Mouse (Mus musculus): Measurements from ENCODE around the gene Bcas3.

Bcas3 gene

DNA sequence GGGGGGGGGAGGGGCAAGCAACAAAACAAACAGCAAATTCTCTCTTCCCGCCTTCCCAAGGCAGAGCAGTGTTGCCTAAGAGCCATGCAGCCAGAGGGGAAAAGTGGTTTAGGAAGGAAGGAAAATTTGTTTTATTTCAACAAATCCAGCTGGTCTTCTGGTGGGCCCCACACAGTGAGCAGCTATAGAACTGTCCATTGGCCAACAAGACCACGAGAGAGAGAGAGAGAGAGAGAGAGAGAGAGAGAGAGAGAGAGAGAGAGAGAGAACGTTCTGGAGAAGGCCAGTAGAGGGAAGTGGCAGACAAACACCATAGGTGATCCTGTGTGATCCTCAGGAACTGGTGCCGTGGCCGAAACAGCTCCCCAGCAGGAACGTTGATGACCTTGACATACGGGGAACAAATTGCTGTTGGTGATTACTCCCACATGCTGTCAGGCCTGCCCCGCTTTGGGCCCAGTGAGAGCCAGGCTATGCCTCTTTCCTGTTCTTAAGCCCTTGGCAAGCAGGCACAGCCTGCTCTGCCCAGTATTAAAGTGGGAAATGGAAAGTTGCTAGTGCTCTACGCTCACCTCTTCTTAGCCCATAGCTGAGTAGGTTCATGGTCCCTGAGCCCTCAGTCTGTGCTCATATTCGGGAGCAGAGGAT, 323.5 kb downstream of the Bcas3 start:
- no peak for DNase-seq

DNA sequence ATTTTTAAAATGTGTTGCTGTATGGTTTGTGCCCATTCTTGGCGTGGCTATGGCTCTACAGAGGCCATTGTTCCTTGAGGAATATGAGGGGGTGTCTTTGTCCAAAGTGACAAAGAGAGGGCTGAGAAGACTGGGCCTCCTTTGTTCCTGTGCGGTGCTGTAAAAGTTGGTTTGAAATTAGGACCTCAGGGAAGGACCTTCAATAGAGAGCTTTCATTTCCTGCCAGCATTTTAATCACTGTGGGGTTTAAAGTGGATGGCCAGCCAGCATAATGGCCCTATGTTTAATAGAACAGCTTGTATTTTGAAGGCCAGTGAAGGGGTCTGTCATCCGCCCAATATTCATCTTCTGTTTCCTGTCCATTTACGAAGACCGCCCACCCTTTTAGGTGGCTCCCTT, 325.7 kb downstream of the Bcas3 start:
- DNase-seq: no peak

DNA sequence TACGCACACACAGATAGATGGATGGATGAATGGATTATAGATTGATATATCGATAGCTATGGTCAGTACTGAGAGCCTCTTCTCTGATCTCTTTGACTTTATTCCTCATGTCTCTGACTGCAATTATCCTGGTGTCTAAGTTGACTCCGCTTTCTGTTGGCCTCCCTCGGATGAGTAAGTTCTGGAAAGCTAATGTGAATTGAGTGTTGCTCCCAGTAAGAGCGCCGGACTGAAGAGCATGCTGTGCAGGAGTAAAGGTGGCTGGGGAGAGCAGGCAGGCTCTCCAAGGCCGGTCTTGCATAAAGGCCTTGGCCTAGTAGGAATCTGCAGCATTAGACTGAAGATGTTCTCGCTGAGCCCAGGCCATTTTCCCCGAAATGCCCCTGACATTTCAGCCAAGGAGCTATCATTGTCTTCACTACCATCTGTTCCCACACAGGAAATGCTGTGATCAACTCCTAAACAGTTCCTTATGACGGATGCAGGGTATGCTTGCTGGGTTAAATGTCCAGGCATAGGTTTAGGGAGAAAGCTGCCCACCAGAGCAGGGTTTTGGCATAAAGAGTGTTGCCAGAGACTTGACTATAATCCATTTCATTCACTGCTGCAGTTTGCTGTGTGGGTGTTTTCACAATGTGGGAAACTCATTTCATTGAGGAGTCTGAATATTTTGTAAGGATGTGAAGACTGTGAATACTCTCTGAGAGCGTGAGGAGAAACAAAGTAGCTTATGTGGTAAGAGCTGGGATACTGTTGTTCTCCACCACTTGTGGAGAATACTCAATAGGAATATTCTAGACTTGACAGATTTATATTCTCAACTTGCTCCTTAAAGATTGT, 328.8 kb downstream of the Bcas3 start:
- peak in 1 of 2 experiments; percentile 10 for DNase-seq

DNA sequence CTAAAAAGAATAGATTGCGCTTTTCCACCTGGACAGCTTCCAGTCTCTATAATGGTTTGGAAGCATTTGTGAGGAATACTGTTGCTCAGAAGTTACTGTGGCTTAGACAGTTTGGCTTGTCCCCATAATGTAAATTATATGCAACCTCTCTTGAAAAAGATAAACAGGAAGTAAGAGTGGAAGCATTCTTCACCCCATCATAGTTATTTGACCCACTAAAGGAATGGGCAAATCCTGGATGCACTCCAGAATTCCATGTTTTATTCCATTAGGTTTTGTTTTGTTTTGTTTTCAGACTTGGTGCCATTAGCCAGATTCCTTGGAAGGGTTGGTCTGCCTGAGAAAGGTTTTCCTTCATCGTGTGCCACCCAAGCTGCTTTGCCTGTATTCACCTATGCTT, 332.0 kb downstream of the Bcas3 start:
- DNase-seq: no peak

DNA sequence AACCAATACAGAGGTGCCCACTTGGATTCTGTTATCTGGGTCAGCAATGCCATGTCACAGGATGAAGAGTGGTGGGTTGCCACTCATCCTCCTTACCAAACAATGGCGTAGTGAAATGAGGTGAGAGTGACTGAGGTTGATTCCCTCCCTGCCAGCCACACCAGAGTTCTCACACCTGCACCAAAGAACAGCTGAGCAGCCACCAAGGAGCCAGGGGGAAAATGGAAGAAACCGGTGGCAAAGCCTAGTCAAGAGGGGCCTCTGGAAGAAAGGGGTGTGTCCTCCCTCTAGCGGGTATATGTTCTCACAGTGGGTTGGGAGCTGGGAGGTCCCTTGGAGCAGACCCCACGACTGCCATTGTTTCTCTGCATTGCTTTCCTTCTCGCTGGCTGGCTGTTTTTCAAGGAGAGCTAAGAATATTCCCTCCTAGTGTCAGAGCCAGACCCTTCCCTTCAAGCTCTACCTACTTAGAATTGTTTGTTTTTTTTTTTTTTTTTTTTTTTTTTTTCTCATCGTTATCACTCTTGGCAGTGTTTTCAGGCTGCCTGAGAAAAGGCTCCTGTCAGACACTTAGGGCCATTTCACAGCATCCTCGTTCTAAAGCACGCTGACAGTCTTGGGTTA, 335.0 kb downstream of the Bcas3 start:
- no peak for DNase-seq

DNA sequence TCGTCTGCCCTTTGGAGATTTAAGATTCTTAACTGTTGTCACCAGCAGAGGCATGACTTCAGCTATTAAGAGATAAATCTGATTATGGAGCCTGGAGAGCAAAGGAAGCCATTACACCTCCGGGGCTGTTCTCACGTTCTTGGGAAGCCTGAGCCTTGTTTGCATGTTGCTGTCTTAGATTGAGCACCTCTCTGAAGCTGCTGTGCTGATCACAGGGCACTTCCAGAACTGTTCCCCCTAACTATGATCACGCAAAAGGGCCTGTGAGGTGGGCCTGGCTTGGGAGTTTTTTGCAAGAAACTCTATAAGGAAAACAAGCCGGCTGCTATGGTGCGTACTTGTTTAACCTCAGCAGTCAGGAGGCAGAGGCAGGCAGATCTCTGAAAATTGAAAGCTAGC, 335.5 kb downstream of the Bcas3 start:
- no peak for DNase-seq

DNA sequence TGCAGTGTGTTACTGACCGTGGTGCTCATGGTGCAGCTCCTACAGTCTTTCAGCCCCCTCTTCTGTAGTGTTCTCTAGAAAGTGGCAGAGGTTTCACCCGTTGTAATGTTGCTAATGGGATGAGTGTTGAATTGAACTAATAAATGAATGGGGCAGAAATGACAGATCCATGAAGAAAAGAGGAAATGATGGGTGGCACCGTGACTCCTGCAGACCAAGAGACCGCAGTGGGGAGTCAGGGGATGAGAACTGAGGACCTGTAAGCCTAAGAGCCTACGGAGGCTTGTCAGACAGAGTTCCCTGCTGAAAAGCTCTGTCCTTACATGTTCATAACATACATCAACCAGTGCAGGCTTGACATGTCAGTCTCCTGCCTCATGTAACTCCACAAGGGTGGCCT, 336.3 kb downstream of the Bcas3 start:
- DNase-seq: no peak

DNA sequence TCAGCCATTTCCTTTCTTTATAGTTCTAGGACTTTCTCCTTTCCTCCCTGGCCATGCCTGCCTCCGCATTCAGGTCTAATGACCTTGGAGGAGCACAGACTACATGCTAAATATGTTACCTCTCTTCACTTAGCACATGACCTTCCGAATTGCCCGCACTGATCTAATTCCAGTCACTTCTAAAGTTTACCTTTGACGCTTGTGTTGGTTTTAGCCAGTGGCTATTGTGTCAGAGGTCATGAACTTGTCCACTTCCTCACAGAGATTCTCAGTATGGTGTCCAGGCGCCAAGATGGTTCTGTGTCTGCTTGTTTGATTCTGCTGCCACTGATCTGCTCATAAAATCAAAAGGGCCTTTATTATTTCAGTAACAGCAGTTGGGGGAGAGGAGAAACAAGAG, 338.3 kb downstream of the Bcas3 start:
- DNase-seq: no peak

DNA sequence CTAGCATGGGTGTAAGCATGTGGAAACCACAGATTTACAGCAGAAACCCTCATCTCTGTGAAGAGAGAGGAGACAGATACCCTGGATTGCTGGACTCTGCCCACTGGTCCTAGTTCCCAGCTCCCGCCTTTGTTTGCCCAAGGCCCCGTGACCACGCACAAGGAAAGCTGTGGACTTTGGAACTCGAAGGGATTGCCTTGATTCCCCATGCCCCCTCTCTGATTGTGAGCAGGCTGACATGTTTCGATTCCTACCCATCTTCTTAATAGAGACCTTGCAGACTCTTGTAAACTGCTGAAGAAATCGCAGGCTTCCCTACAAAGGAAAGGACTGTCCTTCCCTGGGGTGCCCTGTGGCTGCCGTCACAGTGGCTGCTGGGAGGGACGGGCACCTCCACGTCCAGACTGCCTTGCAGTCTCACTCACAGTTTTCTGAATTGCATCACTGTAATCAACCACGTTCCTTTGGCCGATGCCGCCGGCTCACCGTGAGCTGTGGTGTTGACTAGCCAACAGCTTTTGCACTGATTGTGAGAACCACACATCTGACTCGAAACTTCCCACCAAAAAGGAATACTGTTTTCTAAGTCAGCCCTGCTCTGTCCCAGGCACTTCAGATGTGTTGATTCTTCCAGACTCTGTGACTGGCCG, 342.8 kb downstream of the Bcas3 start:
- DNase-seq: no peak

DNA sequence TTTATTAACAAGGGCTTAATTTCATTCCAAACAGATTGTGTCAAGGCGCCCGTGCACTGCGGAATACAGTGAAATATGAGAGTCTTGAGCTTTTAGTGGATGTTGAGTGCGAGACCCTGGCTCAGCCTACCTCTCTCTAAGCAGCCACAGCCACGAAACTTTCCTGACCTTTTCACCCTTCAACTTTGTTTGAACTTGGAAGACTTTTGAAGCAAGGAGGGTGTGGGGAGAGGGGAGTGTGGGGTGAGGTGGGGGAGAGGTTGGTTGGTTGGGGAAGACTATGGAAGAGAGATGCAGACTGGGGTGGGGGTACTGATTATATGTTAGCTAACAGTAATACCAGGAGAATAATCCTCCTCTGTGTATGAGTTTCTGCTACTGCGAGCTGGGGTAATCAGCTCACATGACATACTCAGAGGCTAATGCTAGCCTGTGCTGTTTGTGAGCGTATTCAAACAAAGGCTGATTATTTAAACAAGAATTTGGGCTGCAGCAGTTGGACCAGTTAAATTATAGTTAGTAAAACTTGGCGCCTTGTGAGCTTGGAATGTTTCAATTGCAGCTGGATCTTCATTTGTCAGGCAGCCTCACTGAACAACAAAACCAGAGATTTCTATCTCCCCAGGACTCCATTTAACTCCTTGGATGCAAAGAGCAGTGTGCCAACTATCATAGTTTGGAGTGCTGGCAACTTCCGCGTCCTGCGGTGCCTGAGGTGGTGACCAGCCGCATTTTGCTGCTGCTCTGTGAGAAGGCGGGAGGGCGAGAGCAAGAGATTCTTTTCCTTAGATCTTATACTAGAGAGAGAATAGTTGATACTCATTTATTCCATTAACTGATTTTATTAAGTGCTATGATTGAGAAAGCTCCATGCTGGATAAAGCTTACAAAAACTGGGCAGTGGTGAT, 343.8 kb downstream of the Bcas3 start:
- DNase-seq: no peak

DNA sequence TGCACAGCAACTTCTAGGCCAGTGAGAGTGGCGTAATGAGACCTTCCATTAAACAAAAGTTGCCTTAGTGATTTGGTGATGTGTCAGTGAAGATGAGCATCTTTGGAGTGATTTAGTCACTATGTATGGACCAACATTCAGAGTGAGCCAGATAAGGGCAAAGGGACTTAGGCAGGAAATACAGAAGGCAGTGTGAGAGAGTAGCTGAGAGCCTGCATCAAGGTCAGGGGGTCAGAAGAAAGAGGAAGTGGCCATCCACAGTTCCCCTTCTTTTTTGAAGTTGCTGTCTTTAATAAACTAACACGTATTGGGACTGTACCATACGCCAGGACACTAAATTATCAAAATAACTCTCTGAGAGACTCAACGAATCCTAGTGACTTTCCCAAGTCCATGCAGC, 344.5 kb downstream of the Bcas3 start:
- DNase-seq: no peak

DNA sequence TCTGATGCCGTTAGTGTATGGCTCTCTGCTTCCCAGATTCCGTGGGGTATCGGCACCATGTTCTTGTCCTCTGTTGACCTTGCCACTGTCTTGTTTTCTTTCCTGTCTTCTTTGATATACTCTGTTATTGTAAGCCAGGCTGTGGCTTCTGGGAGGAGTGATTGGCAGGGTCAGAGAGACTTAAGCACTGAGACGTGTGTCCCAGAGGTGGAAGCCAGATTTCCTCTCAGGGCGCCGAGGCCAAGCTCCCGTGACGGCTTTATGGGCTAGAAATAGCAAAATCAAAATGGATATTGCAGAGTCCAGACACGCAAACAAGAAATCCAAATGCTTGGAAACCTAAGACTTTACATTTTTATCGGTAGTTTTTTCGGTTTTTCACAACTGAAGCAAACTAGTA, 345.3 kb downstream of the Bcas3 start:
- DNase-seq: no peak

DNA sequence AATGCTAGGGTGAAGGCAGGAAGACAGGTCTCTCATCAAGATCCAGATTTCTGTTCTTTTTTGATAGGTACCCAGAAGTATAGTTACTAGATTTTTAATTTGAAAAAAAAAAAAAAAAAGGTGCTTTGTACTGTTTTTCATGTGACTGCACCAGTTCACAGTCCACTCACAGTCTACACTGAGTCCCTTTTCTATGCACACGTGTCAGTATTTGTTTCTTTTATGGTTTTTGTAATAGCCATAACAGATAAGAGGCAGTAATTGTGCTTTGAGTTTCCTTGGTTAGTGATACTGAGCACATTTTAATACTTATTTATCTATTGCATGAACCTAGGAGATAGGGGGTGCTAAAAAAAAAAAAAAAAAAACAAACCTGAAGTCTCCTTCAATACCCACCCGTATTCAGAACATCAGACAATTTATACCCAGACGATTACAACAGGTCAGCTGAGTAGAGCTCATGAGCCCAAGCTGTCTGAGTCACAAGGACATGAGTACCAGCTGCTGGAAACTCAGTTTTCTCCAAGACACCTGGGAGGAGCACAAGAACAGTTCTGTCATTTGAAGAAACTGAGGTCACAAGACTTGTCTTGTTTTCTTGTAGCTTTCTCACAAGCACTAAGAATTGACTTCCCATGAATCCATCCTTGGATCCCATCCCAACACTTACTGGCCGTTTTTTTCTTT, 351.2 kb downstream of the Bcas3 start:
- DNase-seq: no peak

DNA sequence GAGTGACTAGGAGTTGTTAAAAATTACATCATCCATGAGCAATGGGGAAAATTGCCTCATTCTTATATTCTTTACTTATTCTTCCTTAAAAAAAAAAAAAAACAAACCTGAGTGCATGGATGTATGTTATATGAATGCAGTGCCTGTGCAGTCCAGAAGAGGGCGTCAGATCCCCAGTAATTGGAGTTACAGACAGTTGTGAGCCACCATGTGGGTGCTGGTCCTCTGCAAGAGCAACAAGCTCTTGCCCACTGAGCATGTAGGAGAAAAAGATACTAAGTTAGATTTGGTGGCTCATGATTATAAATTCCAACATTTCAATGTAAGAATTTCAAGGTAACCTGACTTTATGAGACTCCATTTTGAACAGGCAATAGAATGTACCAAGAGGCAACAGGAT, 353.7 kb downstream of the Bcas3 start:
- DNase-seq: no peak

DNA sequence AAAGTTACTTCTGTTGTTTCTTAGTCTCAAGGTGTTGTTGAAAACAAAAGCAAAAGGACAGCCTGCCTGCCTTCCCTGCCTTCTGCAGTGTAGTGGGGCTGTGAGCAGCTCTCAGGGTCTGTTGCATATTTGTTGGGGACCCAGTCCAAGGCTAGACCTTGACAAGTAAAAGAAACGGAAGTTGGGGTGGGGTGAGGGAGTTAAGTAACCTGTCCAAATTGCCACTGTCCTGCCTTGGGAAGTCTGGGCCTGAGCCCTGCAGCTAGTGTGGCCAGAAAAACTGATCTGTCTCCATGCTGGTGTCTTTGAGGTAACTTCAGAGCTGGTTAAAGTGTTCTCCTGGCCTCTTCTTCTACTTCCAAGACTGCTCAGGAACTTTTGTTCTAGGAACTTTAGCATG, 354.5 kb downstream of the Bcas3 start:
- no peak for DNase-seq

DNA sequence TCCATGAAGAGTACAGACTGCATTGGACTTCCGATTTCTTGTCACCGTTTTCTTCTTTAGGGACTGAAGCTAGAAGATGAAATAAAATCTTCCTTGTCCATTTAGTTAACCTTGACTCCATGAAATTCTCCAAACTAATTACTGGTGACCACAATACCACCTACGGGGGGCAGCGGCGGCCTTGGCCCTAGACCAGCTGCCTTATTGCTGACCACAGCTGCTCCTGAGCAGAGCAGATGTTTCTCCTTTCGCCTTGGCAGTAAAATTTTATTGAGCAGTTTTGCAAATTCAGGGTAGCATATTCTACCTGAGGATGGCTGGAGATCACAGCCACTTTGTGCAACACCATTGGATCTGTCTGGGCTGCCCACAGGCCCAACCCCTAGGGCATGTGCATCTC, 356.2 kb downstream of the Bcas3 start:
- DNase-seq: no peak

DNA sequence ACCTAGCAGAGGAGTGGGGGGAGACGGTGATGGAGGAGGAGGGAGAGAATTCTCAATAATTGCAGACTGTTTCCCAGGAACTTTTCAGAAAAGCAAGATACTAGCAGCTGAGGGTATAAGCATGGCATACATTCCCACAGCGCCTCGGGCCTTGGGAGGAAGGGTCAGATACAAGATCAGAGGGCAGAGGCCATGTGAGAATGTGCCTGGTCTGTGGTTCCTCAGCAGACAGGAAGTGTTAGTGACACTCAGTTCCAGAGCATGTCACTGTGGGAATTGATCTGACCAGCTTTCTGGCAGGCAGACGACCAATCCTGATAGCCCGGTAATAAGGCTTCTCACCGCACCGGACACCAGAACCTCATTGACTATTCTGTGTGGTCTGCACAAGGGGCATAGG, 357.2 kb downstream of the Bcas3 start:
- no peak for DNase-seq

DNA sequence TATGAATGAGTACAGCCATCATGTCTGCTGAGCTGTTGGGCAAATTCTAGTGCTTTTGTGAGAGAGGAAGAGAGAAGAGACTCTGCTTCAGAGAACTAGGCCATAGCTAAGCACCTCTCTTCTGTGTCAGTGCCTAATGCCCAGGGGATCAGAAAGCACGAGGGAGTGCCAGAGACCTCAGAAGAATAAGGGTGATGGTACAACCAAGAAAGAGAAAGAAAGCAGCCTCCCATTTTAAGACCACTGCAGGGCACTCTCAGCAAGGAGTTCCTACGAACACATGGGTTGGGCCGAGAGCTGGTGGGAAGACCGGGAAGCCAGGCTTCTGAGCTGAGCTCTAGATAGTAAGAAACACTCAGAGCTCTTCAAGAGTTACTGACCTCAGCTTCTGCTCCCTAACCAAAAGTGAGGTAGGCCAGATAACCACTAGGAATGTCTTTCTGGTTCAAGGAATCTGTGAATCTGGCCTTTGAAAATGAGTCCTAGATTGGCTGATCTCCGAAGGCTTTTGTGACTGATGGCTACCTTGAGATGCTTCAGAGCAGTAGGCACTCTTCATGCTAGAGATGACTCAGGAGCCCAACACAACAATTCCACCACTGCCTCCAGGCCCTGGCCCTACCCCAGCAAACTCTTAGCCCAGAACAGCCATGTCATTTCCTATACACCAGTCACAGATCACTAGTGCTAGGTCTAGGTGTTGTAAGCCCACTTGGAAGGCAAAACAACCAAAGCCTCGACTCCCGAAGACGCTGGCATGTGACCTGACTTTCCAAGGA, 359.2 kb downstream of the Bcas3 start:
- no peak for DNase-seq

DNA sequence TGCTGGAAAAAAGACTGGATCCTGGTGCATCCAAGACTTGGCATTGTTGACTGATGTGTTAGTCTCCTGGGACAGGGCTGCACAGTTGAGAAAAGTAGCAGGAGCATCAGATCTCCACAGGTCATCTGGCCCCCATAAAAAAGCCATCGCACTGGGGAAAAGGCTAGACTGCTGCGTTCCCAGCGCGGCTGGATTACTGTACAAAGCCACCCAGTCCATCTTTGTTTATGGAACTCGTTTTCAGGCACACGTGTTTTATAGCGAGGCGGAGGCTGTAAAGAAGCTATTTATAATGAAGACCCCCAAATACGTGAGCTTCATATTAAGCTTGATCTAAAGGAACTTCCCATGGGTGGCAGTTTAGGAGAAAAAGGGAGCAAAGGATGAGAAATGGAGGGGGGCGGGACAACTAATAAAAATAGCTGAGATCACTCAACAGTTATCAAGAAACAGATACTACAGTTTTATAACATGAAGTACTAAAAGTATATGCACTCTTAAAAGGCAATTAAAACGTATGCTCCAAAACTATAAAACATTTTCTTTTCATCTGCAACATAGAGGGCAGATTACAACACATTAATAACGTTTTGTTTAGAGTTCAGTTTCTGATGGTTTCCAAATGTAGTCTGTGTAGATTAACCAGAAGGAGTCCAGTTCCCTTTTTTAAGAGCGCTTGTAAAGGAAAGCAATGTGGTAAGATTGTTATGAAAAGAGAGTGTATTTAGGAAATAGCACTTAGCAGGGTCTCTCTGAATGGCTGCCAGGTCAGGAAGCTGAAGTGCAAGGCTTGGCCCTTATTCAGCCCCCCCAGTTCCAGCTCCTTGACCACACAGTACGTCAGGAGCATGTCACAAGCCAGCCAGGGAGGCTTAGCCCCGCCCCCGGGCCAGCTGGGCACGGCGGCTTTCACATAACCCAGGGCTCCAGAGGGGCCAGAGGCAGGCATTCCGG, 360.2 kb downstream of the Bcas3 start:
- peak in 1 of 2 experiments; percentile 11 for DNase-seq

DNA sequence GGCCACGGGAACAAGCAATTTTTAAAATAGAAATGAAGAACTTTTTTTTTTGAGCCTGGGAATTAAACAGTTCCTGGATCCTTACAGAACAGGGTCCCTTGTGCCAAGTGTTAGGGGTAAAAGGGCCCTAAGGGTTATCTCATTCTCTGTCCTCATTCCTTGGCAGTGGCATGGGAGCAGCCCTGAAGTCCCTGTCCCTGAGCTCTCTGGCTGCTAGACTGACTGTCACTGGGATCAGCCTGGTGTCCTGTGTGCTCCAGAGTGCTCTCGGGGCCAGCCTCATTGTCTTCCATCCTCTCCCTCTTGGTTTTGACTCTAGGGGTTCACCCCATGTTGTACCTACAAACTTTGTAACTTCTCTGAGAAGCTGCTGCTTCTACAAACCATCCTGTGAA, 360.8 kb downstream of the Bcas3 start:
- no peak for DNase-seq

Measured in cerebellum, postnatal 36 days (tissue).